Mouse (Mus musculus) heart, adult 2 months (tissue): ENCODE measurements around the gene Phykpl. TPM values are rescaled to one million over a fixed set of nuclear protein-coding genes. Genes with fewer than 3 reads are reported as not detected.
"Not testable (repeated sequence)": the region's sequence is repeated elsewhere in the genome, so short reads cannot be mapped to it uniquely, and the experiment has no call there.

Experiments
- DNase-seq, 2 experiments: peaks; one replicate each; pipeline ENCODE4 v3.0.0; 2021
- H3K27ac ChIP-seq: fragments of 200-600 bp; 2 replicates; pipeline ENCODE4 v1.8.1; 2022
- H3K27me3 ChIP-seq: fragments of 200-500 bp; 2 replicates; pipeline ENCODE4 v1.6.1; 2012; ENCODE audit warnings: mild to moderate bottlenecking, low read length, inconsistent platforms, mixed read lengths; ENCODE audit not compliant: control insufficient read depth, insufficient read depth
- H3K36me3 ChIP-seq: fragments of 200-500 bp; 2 replicates; pipeline ENCODE4 v1.6.1; 2012; ENCODE audit warnings: low read length, inconsistent platforms; ENCODE audit not compliant: control insufficient read depth, insufficient read depth
- H3K4me1 ChIP-seq: fragments of 200-500 bp; 2 replicates; pipeline ENCODE4 v1.6.1; 2011; ENCODE audit warnings: low read length; ENCODE audit not compliant: control insufficient read depth, insufficient read depth
- H3K4me3 ChIP-seq: fragments of 200-600 bp; 2 replicates; pipeline ENCODE4 v1.8.1; 2022
- H3K79me2 ChIP-seq: fragments of 200-500 bp; replicated peaks from 2 replicates; pipeline ENCODE4 v1.6.1; 2012; ENCODE audit warnings: mild to moderate bottlenecking, inconsistent platforms, low read length, moderate library complexity, mixed read lengths; ENCODE audit not compliant: control insufficient read depth, insufficient read depth
- H3K9ac ChIP-seq: fragments of 200-500 bp; 2 replicates; pipeline ENCODE4 v1.6.1; 2012; ENCODE audit warnings: low read depth, mild to moderate bottlenecking, control low read depth, inconsistent platforms, low read length, mixed read lengths
- CTCF ChIP-seq: fragments of 200-600 bp; IDR thresholded peaks from 2 replicates; pipeline ENCODE4 v1.8.1; 2022; ENCODE audit warnings: antibody characterized with exemption, mild to moderate bottlenecking, moderate library complexity
- EP300 ChIP-seq: fragments of 200-500 bp; IDR thresholded peaks from 2 replicates; pipeline ENCODE4 v1.6.1; 2011; ENCODE audit warnings: low read depth, low read length, control low read depth; ENCODE audit not compliant: insufficient read depth
- POLR2A ChIP-seq: fragments of 200-500 bp; IDR thresholded peaks from 2 replicates; pipeline ENCODE4 v1.6.1; 2011; ENCODE audit warnings: mild to moderate bottlenecking, low read depth, low read length, control low read depth; ENCODE audit not compliant: insufficient read depth
- WGBS: fragments of 180-500 bp; shearing (Covaris S2); methylation state at CpG from one replicate; pipeline ENCODE4 v1.1.7; 2018; 5-methylcytosine and 5-hydroxymethylcytosine counted together
- intact Hi-C: fragments of 180-260 bp; cut with DNase I; formaldehyde crosslinking; loops from one replicate; pipeline ENCODE4 v1.15.1; 2025
- polyA plus RNA-seq: library from polyadenylated mRNA; depleted of rRNA; stranded (reverse); fragments of >200 nt; gene quantifications from 2 replicates; pipeline ENCODE4 v1.2.3, GENCODE M21; 2012
- total RNA-seq, 2 experiments: library from RNA; stranded (reverse); gene quantifications; 2 replicates each; pipeline ENCODE4 v1.2.3; 2021

Gene Phykpl
- total and polyA plus RNA-seq, 3 experiments, result 6.9 to 16.8 (median 8.9) TPM

GRCm38 (mm10) chr11:51629651-51630314, 45.2 kb downstream of the Phykpl start:
- 68% methylated on average over 15 of the region's 15 CpGs for WGBS
- H3K79me2 ChIP-seq, result no peaks in the 10 kb centered on the region; the same call in 1 of the 2 replicates
- no peaks in the 10 kb centered on the region for H3K36me3 ChIP-seq
- no peak overlapping the region for H3K27ac ChIP-seq
- peaks cover 6% of the 10 kb centered on the region for H3K4me1 ChIP-seq
- H3K4me3 ChIP-seq, result no peak overlapping the region
- H3K27me3 ChIP-seq, result no peaks in the 10 kb centered on the region
- TF ChIP-seq CTCF (no peak), EP300 (no peak), POLR2A (no peak)
- no peak overlapping the region for H3K9ac ChIP-seq
- DNase-seq, result no peak
- intact Hi-C loops, result no loop called here

GRCm38 (mm10) chr11:51632130-51632753, 47.7 kb downstream of the Phykpl start:
- Histone ChIP-seq H3K79me2 (no peaks in the 10 kb centered on the region; the same call in 1 of the 2 replicates), H3K36me3 (no peaks in the 10 kb centered on the region), H3K9ac (no peak overlapping the region), H3K27me3 (no peaks in the 10 kb centered on the region), H3K27ac (no peak overlapping the region; the same call in 1 of the 2 replicates), H3K4me3 (no peak overlapping the region), H3K4me1 (peaks cover 9% of the 10 kb centered on the region)
- TF ChIP-seq CTCF (no peak), POLR2A (no peak), EP300 (no peak)
- 69% methylated on average over 6 of the region's 6 CpGs for WGBS
- intact Hi-C loops, result no loop called here
- no peak for DNase-seq

- WGBS, result 88% methylated on average over 7 of the region's 7 CpGs
These were observed 48.6 kb downstream of the Phykpl start for GRCm38 (mm10) chr11:51633200-51633599.

GRCm38 (mm10) chr11:51633721-51634120, 49.2 kb downstream of the Phykpl start:
- Histone ChIP-seq H3K27ac (no peak overlapping the region), H3K4me3 (no peak overlapping the region), H3K36me3 (no peaks in the 10 kb centered on the region), H3K9ac (no peak overlapping the region), H3K4me1 (peaks cover 11% of the 10 kb centered on the region), H3K79me2 (no peaks in the 10 kb centered on the region; the same call in 1 of the 2 replicates), H3K27me3 (no peaks in the 10 kb centered on the region)
- TF ChIP-seq POLR2A (no peak), CTCF (no peak), EP300 (no peak)
- DNase-seq, result no peak
- WGBS, result 91% methylated on average over 3 of the region's 3 CpGs
- intact Hi-C loops, result loop anchor here (2.0 kb wide), 1 partner anchor 13 kb away; no protein-coding TSS in a partner anchor

More at GRCm38 (mm10) chr11:51633200-51633599, 48.6 kb downstream of the Phykpl start:
- H3K4me3 ChIP-seq, H3K36me3 ChIP-seq, H3K27me3 ChIP-seq, H3K27ac ChIP-seq, intact Hi-C loops, DNase-seq, H3K9ac ChIP-seq, H3K79me2 ChIP-seq: not testable (repeated sequence)
- peaks cover 11% of the 10 kb centered on the region for H3K4me1 ChIP-seq

- no peaks in the 10 kb centered on the region for H3K27me3 ChIP-seq
- H3K36me3 ChIP-seq, result no peaks in the 10 kb centered on the region
- DNase-seq, result no peak
- peak overlapping the region; percentile 83 for H3K27ac ChIP-seq
- peak overlapping the region; percentile 93 for H3K9ac ChIP-seq
- TF ChIP-seq EP300, result no peak
- TF ChIP-seq POLR2A, result no peak
- no peak for TF ChIP-seq CTCF
- intact Hi-C loops, result loop anchor here (2.0 to 5.0 kb wide), 2 partner anchors 14 to 47 kb away; no protein-coding TSS in a partner anchor
- H3K4me3 ChIP-seq, result peak overlapping the region; percentile 86
- 6% methylated on average over 6 of the region's 6 CpGs for WGBS
- H3K79me2 ChIP-seq, result no peaks in the 10 kb centered on the region; the same call in 1 of the 2 replicates
- peaks cover 11% of the 10 kb centered on the region for H3K4me1 ChIP-seq
These were observed 50.6 kb downstream of the Phykpl start for GRCm38 (mm10) chr11:51635127-51635524.
